8 mouse cellular contexts compared by ENCODE assay signal in the genomic region with DNA sequence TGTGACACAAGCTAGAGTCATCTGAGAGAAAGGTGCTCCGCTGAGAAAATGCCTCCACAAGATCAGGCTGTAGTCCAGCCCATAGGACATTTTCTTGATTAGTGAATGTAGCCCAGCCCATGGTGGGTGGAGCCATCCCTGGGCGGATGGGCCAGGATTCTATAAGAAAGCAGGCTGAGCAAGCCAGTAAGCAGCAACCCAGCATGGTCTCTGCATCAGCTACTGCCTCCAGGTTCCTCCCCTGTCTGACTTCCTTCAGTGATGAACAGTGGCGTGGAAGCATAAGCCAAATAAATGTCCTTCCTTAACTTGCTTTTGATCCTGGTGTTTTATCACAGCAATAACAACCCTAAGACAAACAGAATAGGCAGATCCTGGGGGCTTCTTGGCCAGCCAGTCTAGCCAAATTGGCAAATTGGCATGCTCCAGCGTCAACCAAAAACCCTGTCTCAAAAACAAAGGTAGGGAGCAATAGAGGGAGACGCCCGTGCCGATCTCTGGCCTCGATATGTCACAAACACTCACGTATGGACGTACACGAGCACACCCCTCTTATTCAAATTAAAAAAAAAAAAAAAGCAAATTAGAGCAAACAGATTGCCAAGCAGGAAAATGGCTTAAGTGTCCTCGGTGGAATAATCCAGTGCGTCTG. TPM values are rescaled to one million over a fixed set of nuclear protein-coding genes. Genes with fewer than 3 reads are reported as not detected.
DNase-seq lines count a peak whose midpoint lies in the region; ATAC-seq lines count a peak whose summit lies in the region.

No protein-coding gene starts in this region.

- H3K9me3 ChIP-seq in forebrain, embryonic 14.5 days (replicated peaks; ENCODE audit: control insufficient read depth, low read length): no peaks in the 10 kb centered on the region
- H3K9me3 ChIP-seq in midbrain, embryonic 14.5 days (ENCODE audit: control insufficient read depth, low read length): no peaks in the 10 kb centered on the region

- WGBS in forebrain, embryonic 14.5 days: 9% methylated on average over 13 of the region's 13 CpGs
- 13% methylated on average over 13 of the region's 13 CpGs for WGBS in midbrain, embryonic 14.5 days

- peak overlapping the region; percentile 21 for H3K4me3 ChIP-seq in forebrain, embryonic 14.5 days (ENCODE audit: low read depth, low read length)
- H3K4me3 ChIP-seq in midbrain, embryonic 14.5 days (replicated peaks; ENCODE audit: low read depth, low read length): peak overlapping the region; percentile 79

- peak overlapping the region; percentile 81 for H3K27ac ChIP-seq in forebrain, embryonic 14.5 days (ENCODE audit: low read depth, low read length)
- H3K27ac ChIP-seq in midbrain, embryonic 14.5 days (replicated peaks; ENCODE audit: low read depth, low read length): peak overlapping the region; percentile 87

- no peaks in the 10 kb centered on the region for H3K27me3 ChIP-seq in forebrain, embryonic 14.5 days (replicated peaks; ENCODE audit: control insufficient read depth, insufficient read depth, low read length)
- no peaks in the 10 kb centered on the region for H3K27me3 ChIP-seq in midbrain, embryonic 14.5 days (ENCODE audit: control insufficient read depth, insufficient read depth, low read length)

- peak; percentile 46 for DNase-seq in layer of hippocampus, adult 11-12 months (ENCODE audit: low spot score)
- DNase-seq in layer of hippocampus, adult 9-10 months (ENCODE audit: low spot score): no peak
- peak; percentile 76 to 79 for DNase-seq in cerebellum, adult 18-20 months
- peak; percentile 76 for DNase-seq in forebrain, embryonic 14.5 days (ENCODE audit: low spot score)
- DNase-seq in kidney, postnatal 4 days: peak; percentile 39 to 57
- DNase-seq in midbrain, embryonic 14.5 days: peak; percentile 81
- no peak for DNase-seq in gastrocnemius, adult 18-20 months (ENCODE audit: low spot score)

- peak overlapping the region; percentile 56 for H3K9ac ChIP-seq in forebrain, embryonic 14.5 days (ENCODE audit: low read length)
- peak overlapping the region; percentile 44 for H3K9ac ChIP-seq in midbrain, embryonic 14.5 days (replicated peaks; ENCODE audit: low read length)

- peak overlapping the region; percentile 59 for H3K4me2 ChIP-seq in forebrain, embryonic 14.5 days (ENCODE audit: low read length)
- peak overlapping the region; percentile 49 for H3K4me2 ChIP-seq in midbrain, embryonic 14.5 days (ENCODE audit: low read length)

- peaks cover 16% of the 10 kb centered on the region for H3K36me3 ChIP-seq in forebrain, embryonic 14.5 days (ENCODE audit: control insufficient read depth, insufficient read depth, low read length)
- peaks cover 16% of the 10 kb centered on the region for H3K36me3 ChIP-seq in midbrain, embryonic 14.5 days (ENCODE audit: control insufficient read depth, insufficient read depth, low read length)

- ATAC-seq in forebrain, embryonic 14.5 days: peak; percentile 32
- peak; percentile 31; the same call in 1 of the 2 replicates for ATAC-seq in midbrain, embryonic 14.5 days (ENCODE audit: low FRiP score, low TSS enrichment)
- no peak for ATAC-seq in inflammation-experienced regulatory T-cells, adult 6 months

- peaks cover 15% of the 10 kb centered on the region for H3K4me1 ChIP-seq in forebrain, embryonic 14.5 days (ENCODE audit: control insufficient read depth, insufficient read depth, low read length)
- peaks cover 24% of the 10 kb centered on the region; the same call in 1 of the 2 replicates for H3K4me1 ChIP-seq in midbrain, embryonic 14.5 days (ENCODE audit: control insufficient read depth, insufficient read depth, low read length)

RNA-seq across cellular contexts. Expression of a gene that starts 2.0 kb away (rescaled TPM):
- 53.0 and 66.3 TPM in 2 replicates for polyA plus RNA-seq in forebrain, embryonic 14.5 days (2014; fragmentation: Nextera tagmentation; extraction: Ambion mirVana)
- polyA plus RNA-seq in midbrain, embryonic 14.5 days (2014; fragmentation: Nextera tagmentation; extraction: Ambion mirVana): 82.1 and 82.7 TPM in 2 replicates
- 10 to 100 TPM; 11.3 to 13.5 TPM for total RNA-seq in gastrocnemius, adult 18-20 months (2021)
- polyA plus RNA-seq in inflammation-experienced regulatory T-cells, adult 6 months (2017; shearing (Covaris generic)): 10 to 100 TPM; 61.9 to 81.5 (median 75.8) TPM

RNA-seq across cellular contexts. Expression of a gene that starts 42.1 kb away (rescaled TPM):
- 30.7 and 46.8 TPM in 2 replicates for polyA plus RNA-seq in forebrain, embryonic 14.5 days (2014; fragmentation: Nextera tagmentation; extraction: Ambion mirVana)
- polyA plus RNA-seq in midbrain, embryonic 14.5 days (2014; fragmentation: Nextera tagmentation; extraction: Ambion mirVana): 66.8 and 74.1 TPM in 2 replicates
- total RNA-seq in gastrocnemius, adult 18-20 months (2021): under 1 TPM; 0.39 to 0.93 TPM
- 100 to 1,000 TPM; 181 to 204 (median 188) TPM for polyA plus RNA-seq in inflammation-experienced regulatory T-cells, adult 6 months (2017; shearing (Covaris generic))

RNA-seq across cellular contexts. Expression of a gene that starts 47.8 kb away (rescaled TPM):
- polyA plus RNA-seq in forebrain, embryonic 14.5 days (2014; fragmentation: Nextera tagmentation; extraction: Ambion mirVana): 3.9 and 4.7 TPM in 2 replicates
- polyA plus RNA-seq in midbrain, embryonic 14.5 days (2014; fragmentation: Nextera tagmentation; extraction: Ambion mirVana): 8.1 and 13.1 TPM in 2 replicates
- 1 to 10 TPM; 1.3 to 1.7 TPM for total RNA-seq in gastrocnemius, adult 18-20 months (2021)
- 10 to 100 TPM; 25.9 to 32.1 (median 31.2) TPM for polyA plus RNA-seq in inflammation-experienced regulatory T-cells, adult 6 months (2017; shearing (Covaris generic))

RNA-seq across cellular contexts. Expression of a gene that starts 52.8 kb away (rescaled TPM):
- polyA plus RNA-seq in forebrain, embryonic 14.5 days (2014; fragmentation: Nextera tagmentation; extraction: Ambion mirVana): 36.7 and 44.5 TPM in 2 replicates
- 67.7 and 71.7 TPM in 2 replicates for polyA plus RNA-seq in midbrain, embryonic 14.5 days (2014; fragmentation: Nextera tagmentation; extraction: Ambion mirVana)
- total RNA-seq in gastrocnemius, adult 18-20 months (2021): 10 to 100 TPM; 22.4 to 23.4 TPM
- polyA plus RNA-seq in inflammation-experienced regulatory T-cells, adult 6 months (2017; shearing (Covaris generic)): 100 to 1,000 TPM in 2 of 3 experiments, 10 to 100 TPM in 1; 97.8 to 134 (median 127) TPM

RNA-seq across cellular contexts. Expression of a gene that starts 57.5 kb away (rescaled TPM):
- 0.69 and 0.95 TPM in 2 replicates for polyA plus RNA-seq in forebrain, embryonic 14.5 days (2014; fragmentation: Nextera tagmentation; extraction: Ambion mirVana)
- 0.58 and 0.66 TPM in 2 replicates for polyA plus RNA-seq in midbrain, embryonic 14.5 days (2014; fragmentation: Nextera tagmentation; extraction: Ambion mirVana)
- 1 to 10 TPM; 1.6 to 2.9 TPM for total RNA-seq in gastrocnemius, adult 18-20 months (2021)
- polyA plus RNA-seq in inflammation-experienced regulatory T-cells, adult 6 months (2017; shearing (Covaris generic)): 1 to 10 TPM; 3.2 to 4.3 (median 3.2) TPM

Comparison
In these comparisons a context has a peak if more than half of its experiments do, and no peak if none do; other contexts are left out.
1. DNase-seq: peak in layer of hippocampus, adult 11-12 months (single experiment), cerebellum, adult 18-20 months (2 of 2), forebrain, embryonic 14.5 days (single experiment), kidney, postnatal 4 days (2 of 2) and midbrain, embryonic 14.5 days (single experiment); none in layer of hippocampus, adult 9-10 months (single experiment) and gastrocnemius, adult 18-20 months (single experiment).